Mouse (Mus musculus) lung, adult 2 months (tissue): Measurements from ENCODE around the gene Slc34a1. TPM values are rescaled to one million over a fixed set of nuclear protein-coding genes. Genes with fewer than 3 reads are reported as not detected.

Source experiments
- DNase-seq: peaks from one replicate; pipeline ENCODE4 v3.0.0; 2022
- H3K4me1 ChIP-seq: fragments of 200-500 bp; 2 replicates; pipeline ENCODE4 v1.6.1; 2011; ENCODE audit warnings: low read length; ENCODE audit not compliant: control insufficient read depth, insufficient read depth
- H3K4me3 ChIP-seq: fragments of 200-500 bp; replicated peaks from 2 replicates; pipeline ENCODE3; 2011; ENCODE audit warnings: low read depth, mild to moderate bottlenecking, control low read depth, low read length; ENCODE audit errors: extremely low read depth
- CTCF ChIP-seq: fragments of 200-500 bp; IDR thresholded peaks from 2 replicates; pipeline ENCODE4 v1.5.1; 2011; ENCODE audit warnings: mild to moderate bottlenecking, low read length, control low read depth; ENCODE audit not compliant: insufficient read depth
- POLR2A ChIP-seq: fragments of 200-500 bp; IDR thresholded peaks from 2 replicates; pipeline ENCODE4 v1.6.1; 2011; ENCODE audit warnings: low read depth, mild to moderate bottlenecking, control low read depth, low read length, borderline replicate concordance; ENCODE audit errors: extremely low read depth
- WGBS: fragments of 180-500 bp; shearing (Covaris S2); methylation state at CpG from one replicate; pipeline ENCODE4 v1.1.7; 2018; 5-methylcytosine and 5-hydroxymethylcytosine counted together
- polyA plus RNA-seq: library from polyadenylated mRNA; depleted of rRNA; stranded (reverse); fragments of >200 nt; gene quantifications from 2 replicates; pipeline ENCODE4 v1.2.3, GENCODE M21; 2012; rRNA removed

Slc34a1 gene
- polyA plus RNA-seq, 1 experiment = 0.28 TPM

DNA sequence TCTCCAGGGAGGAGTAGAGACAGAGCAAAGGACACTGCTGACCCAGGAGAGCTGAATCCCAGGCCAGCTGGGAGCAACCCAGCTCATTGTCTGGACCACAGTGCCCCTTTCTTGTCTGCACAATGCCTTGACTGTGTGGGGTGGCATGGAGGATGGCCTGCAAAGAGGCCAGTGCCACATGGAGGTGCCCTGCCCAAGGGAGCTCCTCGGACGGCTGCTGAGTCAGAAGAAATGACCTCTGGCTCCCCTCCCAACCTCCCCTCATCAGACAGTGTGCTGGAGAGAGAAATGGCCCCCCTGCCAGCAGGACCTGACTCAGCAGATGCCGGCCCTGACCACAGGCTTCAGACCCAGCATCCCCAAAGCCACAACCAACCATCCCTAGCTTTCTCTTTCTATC lies 67.2 kb downstream of the Slc34a1 start:
- peaks cover 4% of the 10 kb centered on the region for H3K4me1 ChIP-seq
- H3K4me3 ChIP-seq = no peak overlapping the region
- TF ChIP-seq CTCF = no peak
- TF ChIP-seq POLR2A = no peak
- no peak for DNase-seq
- 32% methylated on average over 3 of the region's 3 CpGs for whole genome bisulfite sequencing

Other genes starting within 250 kb of the Slc34a1 start
- 63.3 TPM in 2 replicates for gene Fgfr4, start 245.5 kb upstream of the Slc34a1 start, polyA plus RNA-seq
- gene Nsd1, start 188.4 kb upstream of the Slc34a1 start, polyA plus RNA-seq = 16.7 and 21.6 TPM in 2 replicates
- 216 and 247 TPM in 2 replicates for gene Prelid1, start 77.7 kb upstream of the Slc34a1 start, polyA plus RNA-seq
- gene Rab24, start 76.2 kb upstream of the Slc34a1 start, polyA plus RNA-seq = 60.4 and 69.2 TPM in 2 replicates
- 1.5 and 2.7 TPM in 2 replicates for gene Mxd3, start 68.4 kb upstream of the Slc34a1 start, polyA plus RNA-seq
- gene Lman2, start 35.4 kb upstream of the Slc34a1 start, polyA plus RNA-seq = 76.2 and 80.8 TPM in 2 replicates
- gene Rgs14, start 28.5 kb upstream of the Slc34a1 start, polyA plus RNA-seq = 11.7 and 11.8 TPM in 2 replicates
- gene Pfn3, start 17.0 kb downstream of the Slc34a1 start, polyA plus RNA-seq = not detected in 2 replicates
- gene F12, start 28.6 kb downstream of the Slc34a1 start, polyA plus RNA-seq = 0.19 and 0.36 TPM in 2 replicates
- gene Grk6, start 46.9 kb downstream of the Slc34a1 start, polyA plus RNA-seq = 45.2 and 55.5 TPM in 2 replicates
- 5.6 and 9.6 TPM in 2 replicates for gene Prr7, start 66.1 kb downstream of the Slc34a1 start, polyA plus RNA-seq
- 20.6 and 21.6 TPM in 2 replicates for gene Dbn1, start 89.9 kb downstream of the Slc34a1 start, polyA plus RNA-seq
- gene Pdlim7, start 115.5 kb downstream of the Slc34a1 start, polyA plus RNA-seq = 72.1 and 80.5 TPM in 2 replicates
- gene Dok3, start 131.1 kb downstream of the Slc34a1 start, polyA plus RNA-seq = 39.8 TPM in 2 replicates
- 58.0 and 61.1 TPM in 2 replicates for gene Ddx41, start 138.5 kb downstream of the Slc34a1 start, polyA plus RNA-seq
- gene Fam193b, start 172.9 kb downstream of the Slc34a1 start, polyA plus RNA-seq = 142 and 151 TPM in 2 replicates
- gene Tmed9, start 175.5 kb downstream of the Slc34a1 start, polyA plus RNA-seq = 59.3 and 81.6 TPM in 2 replicates
- 21.2 TPM in 2 replicates for gene B4galt7, start 201.7 kb downstream of the Slc34a1 start, polyA plus RNA-seq
- 16.3 and 25.3 TPM in 2 replicates for gene Caml, start 224.8 kb downstream of the Slc34a1 start, polyA plus RNA-seq
- gene Ddx46, start 236.8 kb downstream of the Slc34a1 start, polyA plus RNA-seq = 9.9 and 15.8 TPM in 2 replicates